ENCODE assay signal across 8 mouse cellular contexts in the genomic region with DNA sequence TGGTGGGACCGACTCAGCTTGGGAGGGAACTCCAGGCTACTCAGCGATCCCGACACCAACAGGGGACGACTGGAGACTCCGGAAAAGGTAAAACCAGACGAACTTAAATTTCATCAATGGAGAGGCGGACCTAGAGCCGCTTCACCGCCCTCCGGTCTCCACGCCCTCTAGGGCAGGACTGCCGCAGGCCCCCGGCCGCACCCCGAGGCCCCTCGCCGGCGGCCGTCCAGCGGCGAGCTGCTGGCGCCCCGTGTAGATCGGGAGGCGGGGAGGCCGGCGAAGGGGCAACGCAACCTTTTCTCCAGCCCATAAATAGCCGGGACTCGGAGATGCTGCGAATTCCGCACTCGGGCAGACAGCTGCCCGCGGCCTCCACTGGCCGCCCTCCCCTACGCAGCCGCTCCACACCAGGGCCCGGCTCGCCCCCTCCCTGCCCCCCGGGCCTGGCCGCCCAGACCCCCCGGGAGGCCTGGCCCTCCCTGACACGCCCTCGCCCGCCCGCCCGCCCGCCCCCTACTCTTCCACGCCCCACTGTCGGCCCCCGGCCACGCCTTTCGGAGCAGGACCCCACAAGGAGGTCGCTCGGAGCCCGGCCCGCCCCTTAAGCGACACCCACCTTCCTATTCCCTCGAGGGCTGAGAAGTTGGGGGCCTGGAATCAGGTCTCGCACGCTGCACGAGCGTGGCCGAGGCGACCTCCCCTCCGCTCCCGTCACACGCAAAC. TPM values are rescaled to one million over a fixed set of nuclear protein-coding genes. Genes with fewer than 3 reads are reported as not detected.
DNase-seq lines count a peak whose midpoint lies in the region; ATAC-seq lines count a peak whose summit lies in the region.

No protein-coding gene starts in this region.

- peak; percentile 92 for DNase-seq in R1 (ENCODE audit: low read depth, low spot score)
- peak; percentile 48 for DNase-seq in cerebellum, adult 9-10 months
- peak; percentile 45 to 61 for DNase-seq in frontal cortex, postnatal 36 days (ENCODE audit: low spot score in 2 of 2)
- DNase-seq in hindbrain, embryonic 14.5 days (ENCODE audit: low spot score), result peak; percentile 57
- peak; percentile 48 to 50 for DNase-seq in left cerebral cortex, adult 18-20 months (ENCODE audit: low spot score in 2 of 2)
- peak; percentile 87 to 94 for DNase-seq in lung, postnatal 4 days
- peak; percentile 87 to 88 for DNase-seq in right cerebral cortex, postnatal 10 days (ENCODE audit: low spot score in 2 of 2)
- peak; percentile 67 to 80 for DNase-seq in urinary bladder, postnatal 36 days (ENCODE audit: low spot score in 2 of 2)

- ATAC-seq in hindbrain, embryonic 14.5 days (ENCODE audit: low FRiP score), result peak; percentile 90

- under 1% methylated on average over 59 of the region's 69 CpGs for WGBS in hindbrain, embryonic 14.5 days

- peak overlapping the region; percentile 85 for H3K27ac ChIP-seq in hindbrain, embryonic 14.5 days

- no peaks in the 10 kb centered on the region for H3K36me3 ChIP-seq in hindbrain, embryonic 14.5 days (replicated peaks; ENCODE audit: control insufficient read depth, insufficient read depth)

- H3K9me3 ChIP-seq in hindbrain, embryonic 14.5 days (ENCODE audit: control insufficient read depth, low read length), result no peaks in the 10 kb centered on the region

- peak overlapping the region; percentile 65 for H3K4me2 ChIP-seq in hindbrain, embryonic 14.5 days (replicated peaks)

- peak overlapping the region; percentile 91 for H3K9ac ChIP-seq in hindbrain, embryonic 14.5 days

- peaks cover 15% of the 10 kb centered on the region for H3K4me1 ChIP-seq in hindbrain, embryonic 14.5 days (replicated peaks; ENCODE audit: control insufficient read depth, insufficient read depth, low read length)

- peak overlapping the region; percentile 95 for H3K4me3 ChIP-seq in hindbrain, embryonic 14.5 days (replicated peaks; ENCODE audit: low read length)

- no peaks in the 10 kb centered on the region for H3K27me3 ChIP-seq in hindbrain, embryonic 14.5 days (ENCODE audit: control insufficient read depth, insufficient read depth, low read length)

RNA-seq across cellular contexts. Expression of a gene that starts 0.4 kb away (rescaled TPM):
- 67.8 and 80.7 TPM in 2 replicates for polyA plus RNA-seq in hindbrain, embryonic 14.5 days (2014; fragmentation: Nextera tagmentation; extraction: Ambion mirVana)
- 10 to 100 TPM; 76.7 to 79.5 TPM for total RNA-seq in left cerebral cortex, adult 18-20 months (2021)

Comparison
In these comparisons a context has a peak if more than half of its experiments do, and no peak if none do; other contexts are left out.
1. Peak in every context shown above with its lines: DNase-seq, ATAC-seq, H3K4me3 ChIP-seq and H3K27ac ChIP-seq.